Mouse (Mus musculus) brain, embryonic 14.5 days (tissue): ENCODE results near the gene Ifnlr1.

Source experiments
- CTCF ChIP-seq: fragments of 200-500 bp; IDR thresholded peaks from 2 replicates; pipeline ENCODE4 v1.5.1; 2012; ENCODE audit warnings: inconsistent platforms, mild to moderate bottlenecking, moderate library complexity, borderline replicate concordance; ENCODE audit not compliant: insufficient read depth, insufficient read length; ENCODE audit errors: extremely low read depth
- POLR2A ChIP-seq: fragments of 200-500 bp; IDR thresholded peaks from 2 replicates; pipeline ENCODE4 v1.6.1; 2012; ENCODE audit warnings: mild to moderate bottlenecking, inconsistent platforms, borderline replicate concordance; ENCODE audit not compliant: poor library complexity, insufficient read depth, insufficient read length, severe bottlenecking; ENCODE audit errors: extremely low read depth

GRCm38 (mm10) chr4:135730951-135731350 lies 44.9 kb downstream of the Ifnlr1 start:
- TF ChIP-seq CTCF, result no peak
- TF ChIP-seq POLR2A, result no peak
